Mouse (Mus musculus) spleen, postnatal 0 days (tissue): ENCODE data around the gene Hsp90ab1. TPM values are rescaled to one million over a fixed set of nuclear protein-coding genes. Genes with fewer than 3 reads are reported as not detected.

ENCODE experiments used
- polyA plus RNA-seq: library from polyadenylated mRNA; unstranded; fragments of >200 nt; fragmentation: Nextera tagmentation; extraction: Ambion mirVana; gene quantifications from 2 replicates; pipeline ENCODE4 v1.2.1, GENCODE M21; 2015

Gene Hsp90ab1
- polyA plus RNA-seq, result 776 and 792 TPM in 2 replicates

GRCm38 (mm10) chr17:45573087-45573779, at the start of gene Hsp90ab1:
Gene Hsp90ab1 (minus strand): TSS chr17:45573271.

GRCm38 (mm10) chr17:45601877-45602304, 28.8 kb upstream of the Hsp90ab1 start, which contains the start of gene Mymx:
Gene Mymx (minus strand): TSS chr17:45602102.

GRCm38 (mm10) chr17:45599446-45600242, 26.6 kb upstream of the Hsp90ab1 start, which contains the start of gene Slc29a1:
Gene Slc29a1 (minus strand): TSS chr17:45599606.

GRCm38 (mm10) chr17:45563655-45564530, 9.2 kb downstream of the Hsp90ab1 start, which contains the start of gene Slc35b2:
Gene Slc35b2 (plus strand): TSS chr17:45563874.

GRCm38 (mm10) chr17:45555452-45556106, 17.5 kb downstream of the Hsp90ab1 start, which contains the start of gene Nfkbie:
Gene Nfkbie (plus strand): TSS chr17:45555703.

GRCm38 (mm10) chr17:45549617-45550181, 23.4 kb downstream of the Hsp90ab1 start, which contains the start of gene Tmem151b:
Gene Tmem151b (minus strand): TSS chr17:45549677.

GRCm38 (mm10) chr17:45523263-45523662, 49.8 kb downstream of the Hsp90ab1 start, which contains the start of gene Tcte1:
Gene Tcte1 (plus strand): TSS chr17:45523434.

Other genes starting within 250 kb of the Hsp90ab1 start
- 47.0 and 47.8 TPM in 2 replicates for gene Cdc5l, start 139.5 kb downstream of the Hsp90ab1 start, polyA plus RNA-seq
- 0.27 and 0.49 TPM in 2 replicates for gene Spats1, start 97.9 kb downstream of the Hsp90ab1 start, polyA plus RNA-seq
- 4.8 and 5.2 TPM in 2 replicates for gene Aars2, start 66.4 kb downstream of the Hsp90ab1 start, polyA plus RNA-seq
- gene Tcte1, start 49.8 kb downstream of the Hsp90ab1 start, polyA plus RNA-seq, result not detected in 2 replicates
- gene Tmem151b, start 23.6 kb downstream of the Hsp90ab1 start, polyA plus RNA-seq, result 0.13 TPM in 2 replicates
- 3.7 and 6.2 TPM in 2 replicates for gene Nfkbie, start 17.6 kb downstream of the Hsp90ab1 start, polyA plus RNA-seq
- gene Slc35b2, start 9.4 kb downstream of the Hsp90ab1 start, polyA plus RNA-seq, result 51.8 and 57.2 TPM in 2 replicates
- 221 and 224 TPM in 2 replicates for gene Slc29a1, start 26.3 kb upstream of the Hsp90ab1 start, polyA plus RNA-seq
- gene Mymx, start 28.8 kb upstream of the Hsp90ab1 start, polyA plus RNA-seq, result 0.35 TPM in 1 of 2 replicates, not detected in the other
- gene Capn11, start 86.1 kb upstream of the Hsp90ab1 start, polyA plus RNA-seq, result 0.05 and 0.15 TPM in 2 replicates
- 128 and 137 TPM in 2 replicates for gene Mrpl14, start 113.1 kb upstream of the Hsp90ab1 start, polyA plus RNA-seq
- gene Tmem63b, start 113.6 kb upstream of the Hsp90ab1 start, polyA plus RNA-seq, result 5.7 and 7.3 TPM in 2 replicates
- gene 1600014C23Rik, start 160.6 kb upstream of the Hsp90ab1 start, polyA plus RNA-seq, result not detected in 2 replicates